Mouse (Mus musculus): ENCODE measurements around the gene Esr2.

DNA sequence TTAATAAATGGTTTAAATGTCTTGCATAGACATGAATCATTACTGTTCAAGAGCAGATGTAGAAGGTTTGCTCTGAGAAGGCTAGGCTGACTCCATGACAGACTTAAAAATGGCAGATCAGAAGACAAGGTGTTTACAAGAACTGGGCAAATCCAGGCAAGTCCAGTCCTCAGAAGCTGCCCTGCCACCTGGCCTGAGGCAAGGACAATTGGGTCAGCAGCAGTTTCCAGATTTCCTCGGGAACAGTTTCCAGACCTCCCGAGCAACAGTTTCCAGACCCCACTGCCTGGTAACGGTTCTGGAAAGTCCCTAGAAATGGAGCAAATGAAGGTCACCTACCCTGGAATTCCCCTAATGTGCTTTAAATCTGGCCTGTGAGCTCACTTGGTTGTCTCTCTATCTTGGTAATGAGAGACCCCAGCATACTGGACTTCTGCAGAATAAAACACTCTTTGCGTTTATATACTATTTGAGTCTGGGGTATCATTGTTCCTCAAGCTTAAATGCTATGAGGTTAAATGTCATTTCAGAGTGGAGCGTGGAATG, 32.4 kb upstream of the Esr2 start:
- TF ChIP-seq CTCF (IDR thresholded peaks at IDR 0.05; ENCODE audit: borderline replicate concordance, extremely low read depth, insufficient read depth, insufficient read length) (no peak), POLR2A (IDR thresholded peaks at IDR 0.05; ENCODE audit: borderline replicate concordance, extremely low read depth, insufficient read depth, insufficient read length, poor library complexity, severe bottlenecking) (no peak)
